Mouse (Mus musculus) testis, adult 10 weeks (tissue): ENCODE data around the gene Pcsk1n. TPM values are rescaled to one million over a fixed set of nuclear protein-coding genes. Genes with fewer than 3 reads are reported as not detected.

Source experiments
- polyA plus RNA-seq: library from polyadenylated mRNA; stranded (reverse); fragments of 350-450 nt; fragmentation: Illumina TruSeq; extraction: RNeasy Lipid Tissue Mini Kit (QIAGEN cat#74804); gene quantifications from one replicate; pipeline ENCODE4 v1.2.3, GENCODE M21; 2014; ENCODE audit warnings: low read depth, low replicate concordance

The Pcsk1n gene
- polyA plus RNA-seq: not detected

DNA sequence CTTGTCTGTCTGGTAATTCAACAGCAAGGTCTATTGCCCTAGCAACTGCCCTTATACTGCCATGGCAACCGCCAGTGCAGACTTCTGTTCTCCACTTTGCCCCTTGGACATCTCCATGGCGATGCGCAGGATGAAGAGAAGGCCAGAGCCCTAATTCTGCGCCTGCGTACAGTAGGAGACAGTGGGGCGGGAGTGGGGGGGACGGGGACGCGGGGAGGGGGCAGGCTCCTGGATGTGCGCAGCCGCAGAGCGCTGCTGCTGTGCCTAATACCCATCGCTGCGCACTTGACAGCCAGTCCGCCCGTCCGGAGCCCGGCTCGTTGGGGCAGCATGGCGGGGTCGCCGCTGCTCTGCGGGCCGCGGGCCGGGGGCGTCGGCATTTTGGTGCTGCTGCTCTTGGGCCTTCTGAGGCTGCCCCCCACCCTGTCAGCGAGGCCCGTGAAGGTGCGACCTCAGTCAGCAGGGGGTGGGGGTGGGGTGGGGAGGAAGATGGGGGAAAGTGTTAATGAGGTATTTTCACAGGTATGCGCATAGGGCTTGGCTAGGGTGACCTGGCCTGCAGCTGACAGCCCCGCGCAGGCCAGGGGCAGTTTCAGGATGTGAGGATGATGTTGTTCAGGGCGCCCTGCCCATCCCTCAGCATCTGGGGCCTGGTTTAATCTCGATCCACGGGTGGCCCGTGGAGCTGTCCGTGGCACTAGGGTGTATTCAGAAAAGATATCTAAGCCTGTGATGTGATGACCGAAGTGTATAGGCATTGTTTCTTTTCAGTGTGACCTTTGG is at the start of gene Pcsk1n:
Gene Pcsk1n, plus strand, starts transcription at position 222 of the 783 bp plus-strand sequence.

DNA sequence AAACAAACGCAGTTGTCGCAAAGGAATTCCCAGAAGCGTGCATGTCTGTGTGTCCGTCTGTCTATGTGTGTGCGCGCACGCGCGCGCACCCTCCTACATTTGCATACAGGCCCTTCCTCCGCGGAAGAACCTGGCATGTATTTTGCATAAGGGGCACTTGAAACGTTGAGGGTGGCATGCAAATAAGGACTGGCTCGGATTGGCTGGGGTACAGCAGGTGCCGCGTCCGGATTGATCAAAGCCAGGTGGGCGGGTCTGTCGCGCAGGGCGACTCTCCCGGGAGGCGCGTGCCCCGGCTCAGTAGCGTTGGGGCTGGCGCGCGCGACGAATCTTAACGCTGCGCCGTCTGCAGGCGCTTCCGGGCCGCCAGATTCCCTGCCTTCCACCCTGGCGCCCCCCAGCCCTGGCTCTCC is 41.6 kb upstream of the Pcsk1n start, which contains the start of gene Pim2:
Gene Pim2, plus strand, starts transcription at position 256 of the 413 bp plus-strand sequence.

DNA sequence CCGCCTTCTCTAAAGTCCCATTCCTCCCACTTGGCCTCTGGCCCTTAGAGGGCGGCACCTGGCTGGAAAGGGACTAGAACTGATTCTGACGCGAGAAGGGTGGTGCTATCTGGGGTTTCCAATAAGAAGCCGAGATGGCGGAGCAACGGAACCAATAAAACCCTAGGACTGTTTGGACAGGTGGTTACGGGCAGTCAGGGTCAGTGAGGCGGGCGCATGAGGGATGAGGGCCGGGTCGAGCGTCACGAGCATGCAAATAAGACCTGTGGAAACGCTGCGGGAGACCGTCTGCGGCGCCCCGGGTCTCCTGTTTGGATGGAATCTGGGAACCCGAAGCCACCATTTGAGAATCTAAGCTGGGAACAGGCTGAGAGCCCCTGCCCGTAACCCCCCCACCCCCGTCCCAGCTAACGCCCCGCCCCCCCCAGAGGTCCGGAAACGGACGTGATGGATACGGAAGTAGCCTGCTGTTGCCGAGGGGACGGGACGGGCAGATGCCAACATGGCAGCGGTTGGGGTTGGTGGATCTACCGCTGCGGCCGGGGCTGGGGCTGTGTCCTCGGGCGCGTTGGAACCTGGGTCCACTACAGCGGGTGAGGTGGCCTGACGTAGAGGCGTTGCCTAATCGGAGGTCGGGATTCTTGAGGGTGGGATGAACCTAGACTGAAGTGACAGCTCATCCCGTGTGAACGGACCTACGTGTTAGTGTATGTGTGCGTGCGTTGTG is 35.6 kb upstream of the Pcsk1n start, which contains the start of gene Slc35a2:
Gene Slc35a2, plus strand, starts transcription at position 188 of the 727 bp plus-strand sequence.

DNA sequence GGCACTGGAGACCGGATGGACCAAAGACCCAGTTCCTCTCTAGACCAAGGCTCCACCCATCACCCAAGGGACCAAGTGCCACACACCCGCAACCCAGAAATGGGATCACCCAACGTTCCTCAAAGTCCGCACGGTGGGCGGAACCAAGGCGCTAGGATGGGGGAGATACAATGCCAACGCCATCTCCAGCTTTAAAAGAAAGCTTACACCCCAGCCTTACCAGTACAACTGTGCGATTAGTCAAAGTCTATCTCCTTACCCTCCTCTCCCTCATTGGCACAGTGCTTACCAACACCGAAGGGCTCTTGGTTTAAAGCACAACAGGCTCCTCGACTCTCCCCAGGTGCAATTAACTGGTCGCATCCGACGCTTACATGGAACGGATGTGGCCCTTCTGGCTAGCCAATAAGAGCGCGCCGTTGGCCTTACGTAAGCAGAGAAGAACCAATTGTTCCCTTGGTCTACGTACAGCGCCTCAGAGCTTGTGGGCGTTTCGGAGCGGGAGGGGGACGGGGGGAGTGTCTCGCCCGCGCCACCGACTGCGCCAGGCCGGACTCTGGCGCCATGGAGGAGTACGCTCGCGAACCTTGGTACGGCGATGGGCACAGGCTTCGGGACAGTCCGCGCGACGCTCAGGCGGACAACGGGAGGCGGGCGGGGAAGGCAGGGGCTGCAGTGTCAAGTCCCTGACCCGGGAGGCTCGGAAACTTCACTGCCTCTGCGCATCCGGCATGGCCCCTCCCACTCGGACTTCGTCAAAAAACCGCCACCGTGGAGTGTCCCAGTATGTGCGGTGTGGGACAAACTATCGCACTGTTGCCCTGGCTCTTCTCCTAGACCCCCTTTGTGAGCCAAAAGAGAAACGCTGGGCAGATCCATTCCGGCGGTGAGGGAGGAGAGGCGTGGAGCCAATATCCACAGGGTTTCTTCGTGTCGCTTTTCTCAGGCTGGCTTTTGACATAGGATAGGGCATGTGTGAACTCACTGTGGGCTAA is 20.4 kb upstream of the Pcsk1n start, which contains the start of the genes Pqbp1 and Timm17b:
Gene Pqbp1, minus strand, starts transcription at position 390 of the 995 bp plus-strand sequence.
Gene Timm17b, plus strand, starts transcription at position 478 of the 995 bp plus-strand sequence.

DNA sequence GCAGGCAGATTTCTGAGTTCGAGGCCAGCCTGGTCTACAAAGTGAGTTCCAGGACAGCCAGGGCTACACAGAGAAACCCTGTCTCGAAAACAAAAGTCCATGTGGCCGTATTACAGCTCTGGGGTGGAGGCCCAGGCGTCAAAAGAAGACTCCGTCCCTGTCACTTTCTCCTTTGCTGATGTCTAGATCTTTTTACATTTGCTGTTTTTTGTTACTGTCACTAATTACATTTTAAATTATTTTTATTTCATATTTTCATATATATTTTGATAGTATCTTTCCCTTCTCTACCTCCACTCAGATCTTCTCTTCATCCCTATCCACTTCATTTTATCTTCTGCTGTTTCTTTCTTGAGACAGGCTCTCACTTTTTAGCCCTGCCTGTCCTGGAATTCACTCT is 11.9 kb upstream of the Pcsk1n start, which contains the start of gene Gm10491:
Gene Gm10491, minus strand, starts transcription at position 101 of the 400 bp plus-strand sequence.

DNA sequence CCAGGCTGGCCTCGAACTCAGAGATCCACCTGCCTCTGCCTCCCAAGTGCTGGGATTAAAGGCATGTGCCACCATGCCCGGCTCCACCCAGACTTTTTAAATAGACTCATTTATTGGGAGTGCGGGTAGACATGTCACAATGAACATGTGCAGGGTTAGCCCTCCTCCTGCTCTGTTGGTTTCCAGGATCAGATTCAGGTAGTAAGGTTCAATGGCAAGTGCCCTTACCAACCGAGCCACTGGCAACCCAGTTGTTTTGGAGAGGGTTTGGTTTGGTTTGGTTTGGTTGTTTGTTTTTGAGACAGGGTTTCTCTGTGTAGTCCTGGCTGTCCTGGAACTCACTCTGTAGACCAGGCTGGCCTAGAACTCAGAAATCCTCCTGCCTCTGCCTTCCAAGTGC is 10.4 kb upstream of the Pcsk1n start, which contains the start of gene Gm10490:
Gene Gm10490, plus strand, starts transcription at position 301 of the 400 bp plus-strand sequence.

DNA sequence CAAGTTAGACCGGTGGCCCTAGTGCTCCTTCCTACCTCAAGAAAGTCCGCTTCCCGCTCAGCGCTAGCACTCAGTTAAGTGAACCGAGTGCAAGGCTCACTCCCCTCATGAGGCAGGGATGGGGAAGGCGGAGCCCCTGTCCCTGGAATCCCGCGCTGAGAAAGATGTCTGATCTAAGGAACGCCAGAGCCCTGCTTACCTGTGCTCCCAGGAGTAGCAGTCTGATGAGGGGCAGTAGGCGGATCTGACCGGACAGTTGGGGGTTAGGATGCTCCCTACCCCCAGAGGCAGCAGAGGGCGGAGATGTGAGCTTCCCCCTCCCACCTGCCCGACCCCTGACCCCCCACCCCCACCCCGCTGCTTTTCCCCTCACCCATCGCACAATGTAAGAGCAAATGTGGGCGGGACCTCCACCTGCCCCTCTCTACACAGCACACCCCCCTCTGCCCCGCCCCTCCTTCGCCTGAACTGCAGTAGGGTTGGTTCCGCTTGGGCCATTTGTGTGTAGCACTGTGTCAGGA is 8.7 kb downstream of the Pcsk1n start, which contains the start of gene Eras:
Gene Eras, minus strand, starts transcription at position 338 of the 521 bp plus-strand sequence.

DNA sequence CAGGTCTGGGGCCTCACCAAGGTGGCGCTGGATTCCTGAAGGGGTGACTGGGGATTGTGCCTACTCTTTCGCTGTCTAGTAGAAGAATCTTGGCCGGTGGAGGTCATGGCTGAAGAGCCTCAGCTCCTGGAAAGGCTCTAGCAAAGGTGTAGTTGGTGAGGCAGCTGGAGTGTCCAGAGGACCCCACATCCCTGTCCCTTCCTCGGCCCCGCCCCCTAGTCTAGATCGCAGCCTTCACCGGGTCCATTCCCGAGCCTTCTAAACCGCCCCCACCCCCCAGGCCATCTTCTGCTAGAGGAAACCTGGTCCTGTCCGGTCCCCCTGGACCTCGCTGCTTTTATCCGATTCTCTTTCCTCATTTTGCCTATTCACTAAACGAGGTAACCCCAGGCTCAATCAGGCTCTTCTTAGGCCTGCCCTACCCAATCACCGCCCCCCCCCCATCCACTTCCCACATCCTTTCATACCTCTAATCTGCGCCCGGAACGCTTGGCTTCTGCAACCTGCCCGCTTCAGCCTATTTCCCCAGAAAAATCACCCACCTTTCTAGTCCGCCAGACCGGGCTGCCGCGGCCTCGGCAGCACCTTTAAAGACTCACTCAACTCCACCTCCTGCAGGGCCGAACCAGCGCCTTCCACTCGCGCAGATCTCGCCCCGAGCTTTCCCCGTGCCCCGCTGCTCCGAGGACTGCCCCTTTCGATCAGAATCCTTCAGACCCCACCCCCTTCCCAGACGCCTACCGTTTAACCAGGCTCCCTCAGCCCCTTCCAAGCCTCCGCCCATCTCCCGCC is 27.7 kb downstream of the Pcsk1n start, which contains the start of gene Hdac6:
Gene Hdac6, minus strand, starts transcription at position 782 of the 792 bp plus-strand sequence.

Other genes with a start within 250 kb of the Pcsk1n start
- gene Plp2, start 248.4 kb upstream of the Pcsk1n start, polyA plus RNA-seq: 3.8 TPM
- gene Magix, start 238.6 kb upstream of the Pcsk1n start, polyA plus RNA-seq: not detected
- 14.2 TPM for gene Gpkow, start 222.7 kb upstream of the Pcsk1n start, polyA plus RNA-seq
- gene Wdr45, start 205.5 kb upstream of the Pcsk1n start, polyA plus RNA-seq: 1.1 TPM
- gene Gm45208, start 197.6 kb upstream of the Pcsk1n start, polyA plus RNA-seq: not detected
- gene Praf2, start 191.4 kb upstream of the Pcsk1n start, polyA plus RNA-seq: 0.57 TPM
- gene Ccdc120, start 168.9 kb upstream of the Pcsk1n start, polyA plus RNA-seq: 0.25 TPM
- 8.1 TPM for gene Tfe3, start 157.3 kb upstream of the Pcsk1n start, polyA plus RNA-seq
- gene Gripap1, start 130.1 kb upstream of the Pcsk1n start, polyA plus RNA-seq: 10.5 TPM
- gene Kcnd1, start 97.5 kb upstream of the Pcsk1n start, polyA plus RNA-seq: 0.41 TPM
- 12.9 TPM for gene Otud5, start 78.5 kb upstream of the Pcsk1n start, polyA plus RNA-seq
- 3.4 TPM for gene Pim2, start 41.6 kb upstream of the Pcsk1n start, polyA plus RNA-seq
- gene Slc35a2, start 35.8 kb upstream of the Pcsk1n start, polyA plus RNA-seq: 1.7 TPM
- gene Pqbp1, start 20.6 kb upstream of the Pcsk1n start, polyA plus RNA-seq: 2.6 TPM
- gene Timm17b, start 20.5 kb upstream of the Pcsk1n start, polyA plus RNA-seq: 1.5 TPM
- not detected for gene Gm10491, start 12.0 kb upstream of the Pcsk1n start, polyA plus RNA-seq
- gene Gm10490, start 10.3 kb upstream of the Pcsk1n start, polyA plus RNA-seq: not detected
- gene Eras, start 8.8 kb downstream of the Pcsk1n start, polyA plus RNA-seq: 0.20 TPM
- 9.8 TPM for gene Hdac6, start 28.1 kb downstream of the Pcsk1n start, polyA plus RNA-seq
- gene Gata1, start 58.2 kb downstream of the Pcsk1n start, polyA plus RNA-seq: 3.4 TPM
- gene Glod5, start 98.7 kb downstream of the Pcsk1n start, polyA plus RNA-seq: 0.62 TPM
- gene Suv39h1, start 154.9 kb downstream of the Pcsk1n start, polyA plus RNA-seq: 8.2 TPM
- 0.10 TPM for gene Was, start 170.7 kb downstream of the Pcsk1n start, polyA plus RNA-seq
- 10.0 TPM for gene Wdr13, start 213.1 kb downstream of the Pcsk1n start, polyA plus RNA-seq
- 99.1 TPM for gene Rbm3, start 226.1 kb downstream of the Pcsk1n start, polyA plus RNA-seq